Mouse (Mus musculus) brain, embryonic 14.5 days (tissue): Measurements from ENCODE around the gene Tmem8b. TPM values are rescaled to one million over a fixed set of nuclear protein-coding genes. Genes with fewer than 3 reads are reported as not detected.

Experiments
- DNase-seq: peaks from one replicate; pipeline ENCODE4 v3.0.0-alpha.2; 2011; ENCODE audit warnings: low read depth
- CTCF ChIP-seq: fragments of 200-500 bp; IDR thresholded peaks from 2 replicates; pipeline ENCODE4 v1.5.1; 2012; ENCODE audit warnings: inconsistent platforms, mild to moderate bottlenecking, moderate library complexity, borderline replicate concordance; ENCODE audit not compliant: insufficient read depth, insufficient read length; ENCODE audit errors: extremely low read depth
- POLR2A ChIP-seq: fragments of 200-500 bp; IDR thresholded peaks from 2 replicates; pipeline ENCODE4 v1.6.1; 2012; ENCODE audit warnings: mild to moderate bottlenecking, inconsistent platforms, borderline replicate concordance; ENCODE audit not compliant: poor library complexity, insufficient read depth, insufficient read length, severe bottlenecking; ENCODE audit errors: extremely low read depth
- polyA plus RNA-seq: library from polyadenylated mRNA; depleted of rRNA; stranded (reverse); fragments of >200 nt; gene quantifications from 2 replicates; pipeline ENCODE4 v1.2.3, GENCODE M21; 2012; rRNA removed

Tmem8b gene
- 27.0 and 42.0 TPM in 2 replicates for polyA plus RNA-seq

- peak; percentile 94 for DNase-seq
- no peak for TF ChIP-seq CTCF
- TF ChIP-seq POLR2A, result peak; percentile 86
Measured at GRCm38 (mm10) chr4:43668782-43669427, at the start of gene Tmem8b, which contains the start of gene Fam221b. Tmem8b (plus strand) TSS chr4:43668971. Fam221b (minus strand) TSS chr4:43669145.

- no peak for DNase-seq
- no peak for TF ChIP-seq CTCF
- TF ChIP-seq POLR2A, result no peak
Measured at GRCm38 (mm10) chr4:43620146-43620778, 48.5 kb upstream of the Tmem8b start.

GRCm38 (mm10) chr4:43629106-43629817, 39.5 kb upstream of the Tmem8b start:
- peak; percentile 76 for DNase-seq
- TF ChIP-seq POLR2A (no peak), CTCF (no peak)

GRCm38 (mm10) chr4:43630030-43630581, 38.7 kb upstream of the Tmem8b start:
- no peak for TF ChIP-seq POLR2A
- TF ChIP-seq CTCF, result peak; percentile 88

GRCm38 (mm10) chr4:43630671-43631045, 38.1 kb upstream of the Tmem8b start:
- no peak for TF ChIP-seq POLR2A
- TF ChIP-seq CTCF, result no peak
- DNase-seq, result peak; percentile 56

More at GRCm38 (mm10) chr4:43630030-43630581, 38.7 kb upstream of the Tmem8b start:
- DNase-seq, result peak; percentile 96

GRCm38 (mm10) chr4:43631046-43631955, 37.5 kb upstream of the Tmem8b start, which contains the start of gene Npr2:
Npr2 (plus strand) TSS chr4:43631935.
- peak; percentile 55 for DNase-seq
- TF ChIP-seq POLR2A (peak; percentile 63; the same call in 1 of the 2 replicates), CTCF (no peak)

- DNase-seq, result no peak
Measured at GRCm38 (mm10) chr4:43631956-43632920, 36.5 kb upstream of the Tmem8b start.

GRCm38 (mm10) chr4:43633296-43633695, 35.5 kb upstream of the Tmem8b start:
- DNase-seq, result peak; percentile 22
- no peak for TF ChIP-seq CTCF
- TF ChIP-seq POLR2A, result no peak

More at GRCm38 (mm10) chr4:43631956-43632920, 36.5 kb upstream of the Tmem8b start:
- TF ChIP-seq POLR2A (no peak), CTCF (no peak)

GRCm38 (mm10) chr4:43633736-43634135, 35.0 kb upstream of the Tmem8b start:
- no peak for TF ChIP-seq POLR2A
- no peak for TF ChIP-seq CTCF
- DNase-seq, result no peak
